Mouse (Mus musculus) left cerebral cortex, adult 8-10 months (tissue): ENCODE data around the gene Btbd35f13. TPM values are rescaled to one million over a fixed set of nuclear protein-coding genes. Genes with fewer than 3 reads are reported as not detected.
"Not testable (repeated sequence)": the region's sequence is repeated elsewhere in the genome, so short reads cannot be mapped to it uniquely, and the experiment has no call there.

Experiments
- DNase-seq, 2 experiments: peaks; one replicate each; pipeline ENCODE4 v3.0.0; 2022; ENCODE audit warnings: low spot score in 2 of 2
- total RNA-seq, 4 experiments: library from RNA; stranded (reverse); gene quantifications; 2 replicates each; pipeline ENCODE4 v1.2.4; 2022

Gene Btbd35f13
- not detected for total RNA-seq

DNA sequence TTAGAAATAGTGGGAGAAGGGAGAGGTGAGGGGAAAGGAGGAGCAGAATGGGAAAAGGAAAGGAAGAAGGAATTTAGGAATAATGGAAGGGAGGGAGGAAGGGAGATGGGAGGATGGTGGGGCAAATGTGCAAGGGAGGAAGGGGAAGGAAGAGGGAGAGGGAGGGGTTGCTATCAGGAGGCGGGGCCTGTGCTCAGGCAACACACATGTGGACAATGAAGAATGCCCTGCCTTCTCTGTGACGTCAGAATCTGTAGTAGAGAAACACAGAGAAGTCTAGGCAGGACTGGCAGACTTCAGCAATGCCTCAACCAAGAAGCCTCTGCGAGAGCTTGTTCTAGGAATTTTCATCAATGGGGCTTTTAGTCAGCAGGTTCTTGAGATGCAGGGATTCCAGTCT lies at the start of gene Btbd35f13:
Btbd35f13 (plus strand) TSS at position 301 of the 400 bp plus-strand sequence.
- not testable (repeated sequence) for DNase-seq

DNA sequence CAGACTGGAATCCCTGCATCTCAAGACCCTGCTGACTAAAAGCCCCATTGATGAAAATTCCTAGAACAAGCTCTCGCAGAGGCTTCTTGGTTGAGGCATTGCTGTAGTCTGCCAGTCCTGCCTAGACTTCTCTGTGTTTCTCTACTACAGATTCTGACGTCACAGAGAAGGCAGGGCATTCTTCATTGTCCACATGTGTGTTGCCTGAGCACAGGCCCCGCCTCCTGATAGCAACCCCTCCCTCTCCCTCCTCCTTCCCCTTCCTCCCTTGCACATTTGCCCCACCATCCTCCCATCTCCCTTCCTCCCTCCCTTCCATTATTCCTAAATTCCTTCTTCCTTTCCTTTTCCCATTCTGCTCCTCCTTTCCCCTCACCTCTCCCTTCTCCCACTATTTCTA lies 45.3 kb downstream of the Btbd35f13 start, which contains the start of gene Btbd35f14:
Btbd35f14 (minus strand) TSS at position 101 of the 400 bp plus-strand sequence.
- DNase-seq = not testable (repeated sequence)

Other genes with a start within 250 kb of the Btbd35f13 start
- not detected for gene Btbd35f15, start 79.9 kb upstream of the Btbd35f13 start, total RNA-seq
- not detected for gene Btbd35f14, start 45.2 kb downstream of the Btbd35f13 start, total RNA-seq